Mouse (Mus musculus) midbrain, embryonic 13.5 days (tissue): ENCODE measurements around the gene Grxcr1. TPM values are rescaled to one million over a fixed set of nuclear protein-coding genes. Genes with fewer than 3 reads are reported as not detected.

ENCODE experiments used
- ATAC-seq: fragments of 200-750 bp; cut with Nextera tagmentation; 2 replicates; pipeline ENCODE4 v1.8.0; 2017; ENCODE audit warnings: mild to moderate bottlenecking, moderate TSS enrichment, moderate library complexity
- H3K27ac ChIP-seq: fragments of 300-500 bp; sonication (generic); 2 replicates; pipeline ENCODE4 v1.5.1; 2015; ENCODE audit warnings: inconsistent platforms, mild to moderate bottlenecking, moderate library complexity
- H3K27me3 ChIP-seq: fragments of 300-500 bp; sonication (generic); 2 replicates; pipeline ENCODE4 v1.6.1; 2015; ENCODE audit warnings: mild to moderate bottlenecking, inconsistent platforms
- H3K36me3 ChIP-seq: fragments of 300-500 bp; sonication (generic); 2 replicates; pipeline ENCODE4 v1.6.1; 2015; ENCODE audit warnings: mild to moderate bottlenecking, inconsistent platforms
- H3K4me1 ChIP-seq: fragments of 300-500 bp; sonication (generic); replicated peaks from 2 replicates; pipeline ENCODE4 v1.6.1; 2015; ENCODE audit warnings: inconsistent platforms
- H3K4me2 ChIP-seq: fragments of 300-500 bp; sonication (generic); replicated peaks from 2 replicates; pipeline ENCODE4 v1.6.1; 2015; ENCODE audit warnings: moderate library complexity, mild to moderate bottlenecking, inconsistent platforms
- H3K4me3 ChIP-seq: fragments of 300-500 bp; sonication (generic); replicated peaks from 2 replicates; pipeline ENCODE4 v1.5.1; 2015; ENCODE audit warnings: mild to moderate bottlenecking, inconsistent platforms
- H3K9ac ChIP-seq: fragments of 300-500 bp; sonication (generic); replicated peaks from 2 replicates; pipeline ENCODE4 v1.6.1; 2015; ENCODE audit warnings: mild to moderate bottlenecking, inconsistent platforms
- H3K9me3 ChIP-seq: fragments of 300-500 bp; sonication (generic); 2 replicates; pipeline ENCODE4 v1.6.1; 2016; ENCODE audit warnings: mild to moderate bottlenecking, inconsistent platforms
- WGBS: fragments of 180-500 bp; shearing (Covaris S2); methylation state at CpG from one replicate; pipeline ENCODE4 v1.1.7; 2015; 5-methylcytosine and 5-hydroxymethylcytosine counted together
- polyA plus RNA-seq: library from polyadenylated mRNA; unstranded; fragments of >200 nt; fragmentation: Nextera tagmentation; extraction: Ambion mirVana; gene quantifications from 2 replicates; pipeline ENCODE4 v1.2.1, GENCODE M21; 2015

The Grxcr1 gene
- polyA plus RNA-seq, 1 experiment from 2014 or later: not detected

DNA sequence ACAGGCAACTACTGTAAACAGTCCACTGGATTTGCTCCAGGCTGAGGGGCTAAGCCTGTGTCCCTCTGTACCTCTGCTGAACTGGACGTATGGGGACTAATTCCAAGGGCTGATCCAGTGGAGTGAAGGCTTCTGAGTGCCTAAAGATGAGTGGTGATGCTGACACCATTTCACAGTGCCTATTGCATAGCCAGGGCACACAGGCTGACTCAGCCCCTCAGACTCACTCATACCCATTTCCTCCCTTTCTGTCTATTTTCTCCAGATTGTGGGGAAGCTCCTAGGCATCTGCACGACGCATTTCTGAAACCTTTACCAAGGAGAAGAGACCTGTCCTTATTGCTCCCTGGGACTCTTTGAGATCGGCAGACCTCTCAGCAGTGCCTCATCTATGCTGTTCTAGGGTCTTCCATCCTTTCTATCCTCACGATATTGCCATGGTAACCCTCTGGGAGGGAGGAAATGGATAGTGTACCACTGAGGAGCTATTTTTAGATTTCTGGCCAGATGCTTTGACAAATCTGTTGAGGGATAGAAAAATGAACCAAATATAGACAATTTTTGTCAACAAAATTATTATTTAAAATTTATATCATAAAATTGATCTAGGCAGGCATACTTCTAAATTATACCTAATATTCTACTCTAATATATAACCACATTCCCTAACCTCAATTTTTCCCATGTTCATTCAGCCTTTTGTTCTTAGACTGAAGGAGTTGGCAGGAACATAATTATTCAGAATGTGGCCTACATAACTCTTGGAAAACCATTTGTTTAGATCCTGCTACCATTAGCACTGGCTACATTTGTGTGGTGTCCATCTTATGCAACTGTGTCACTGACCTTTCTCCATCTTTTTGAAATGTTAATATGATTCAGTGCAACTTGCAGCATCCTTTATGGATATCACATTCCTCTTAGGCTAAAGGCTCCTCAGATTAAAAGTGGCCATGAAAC is 66.3 kb downstream of the Grxcr1 start:
- Histone ChIP-seq H3K4me1 (0 out of 2 replicates have a peak, but pooled peaks cover 2% of the 10 kb centered on the region), H3K9me3 (no peaks in the 10 kb centered on the region), H3K9ac (no peak overlapping the region), H3K27me3 (no peaks in the 10 kb centered on the region), H3K27ac (peak overlapping the region; percentile 25; the same call in 1 of the 2 replicates), H3K4me3 (no peak overlapping the region), H3K4me2 (no peak overlapping the region), H3K36me3 (no peaks in the 10 kb centered on the region)
- ATAC-seq: 0 out of 2 replicates have a peak, but pooled peaks have one; percentile 34
- 70% methylated on average over 5 of the region's 5 CpGs for WGBS

DNA sequence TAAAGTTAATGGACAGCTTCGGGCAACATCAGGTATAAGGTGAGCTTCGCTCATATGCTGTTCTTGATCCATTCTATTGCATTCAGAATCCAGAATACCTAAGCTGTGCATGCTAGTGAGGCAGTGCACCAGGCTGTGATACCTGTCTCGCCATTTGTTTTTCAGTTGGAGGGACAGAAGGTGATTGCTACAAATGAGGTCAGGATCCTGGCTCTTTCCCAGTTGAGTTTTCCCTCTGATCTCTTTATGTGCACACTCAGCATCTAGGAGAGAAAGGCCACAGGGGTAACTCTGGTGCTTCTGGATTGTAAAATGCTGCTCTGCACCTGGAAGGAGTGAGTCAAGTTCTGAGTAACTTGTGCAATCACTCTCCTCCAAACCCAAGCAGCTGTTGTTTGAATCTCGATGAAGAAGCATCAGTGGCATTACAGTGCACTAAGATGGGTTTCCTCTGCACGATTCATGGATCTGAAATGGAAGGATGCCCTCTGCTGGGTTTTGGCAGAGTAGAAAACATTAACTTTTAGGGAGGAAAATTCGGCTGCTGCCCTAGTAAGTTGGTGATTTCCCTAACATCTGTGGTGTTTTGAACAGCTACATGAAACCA is 80.9 kb downstream of the Grxcr1 start:
- ATAC-seq: no peak
- WGBS: 67% methylated on average over 6 of the region's 6 CpGs
- H3K36me3 ChIP-seq: no peaks in the 10 kb centered on the region
- H3K4me1 ChIP-seq: no peaks in the 10 kb centered on the region
- H3K9me3 ChIP-seq: no peaks in the 10 kb centered on the region
- no peak overlapping the region for H3K4me2 ChIP-seq
- H3K9ac ChIP-seq: no peak overlapping the region
- H3K4me3 ChIP-seq: no peak overlapping the region
- no peak overlapping the region for H3K27ac ChIP-seq
- no peaks in the 10 kb centered on the region for H3K27me3 ChIP-seq

DNA sequence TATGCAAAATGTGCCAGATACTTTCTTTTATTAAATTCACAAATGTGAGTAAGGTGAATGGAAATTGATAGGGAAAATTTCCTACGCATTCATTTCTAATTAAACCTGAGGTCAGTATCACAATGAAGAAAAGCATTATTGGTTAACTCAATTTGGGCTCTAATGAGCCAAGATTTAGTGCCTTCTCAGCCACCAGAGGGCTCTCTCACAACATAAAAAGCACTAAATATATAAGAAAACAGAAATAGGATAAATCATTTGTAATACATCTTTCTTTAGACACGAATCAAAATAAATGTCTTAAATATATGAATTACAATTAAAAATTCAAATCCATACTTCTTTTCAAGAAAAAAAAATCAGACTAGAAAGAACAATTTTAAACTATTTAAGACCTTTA is 89.2 kb downstream of the Grxcr1 start:
- Histone ChIP-seq H3K4me3 (no peak overlapping the region), H3K36me3 (no peaks in the 10 kb centered on the region), H3K27ac (no peak overlapping the region), H3K4me1 (no peaks in the 10 kb centered on the region), H3K4me2 (no peak overlapping the region), H3K9ac (no peak overlapping the region), H3K9me3 (no peaks in the 10 kb centered on the region), H3K27me3 (no peaks in the 10 kb centered on the region)
- no peak for ATAC-seq
- WGBS: 41% methylated on average over 2 of the region's 2 CpGs

DNA sequence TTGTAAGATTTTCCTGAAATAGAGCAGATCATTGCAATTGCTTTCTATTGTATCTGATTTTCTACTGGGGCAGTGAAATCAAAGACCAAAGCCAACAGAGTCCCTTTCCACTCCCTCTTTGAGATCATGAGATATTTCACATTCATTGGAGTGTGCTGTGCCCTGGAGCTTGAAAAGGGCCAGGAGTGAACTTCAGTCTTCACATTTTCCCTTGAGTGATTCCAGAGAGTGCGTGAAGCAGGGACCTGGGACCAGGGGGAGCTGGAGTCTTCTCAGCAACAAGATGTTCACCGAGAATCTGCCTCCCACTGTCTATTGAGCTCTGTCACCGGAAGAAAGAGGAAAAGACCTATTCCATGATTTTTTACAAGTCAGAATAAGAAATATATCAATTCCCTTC is 91.2 kb downstream of the Grxcr1 start:
- H3K4me1 ChIP-seq: no peaks in the 10 kb centered on the region
- no peaks in the 10 kb centered on the region for H3K27me3 ChIP-seq
- H3K36me3 ChIP-seq: no peaks in the 10 kb centered on the region
- H3K27ac ChIP-seq: no peak overlapping the region
- H3K4me3 ChIP-seq: no peak overlapping the region
- H3K9ac ChIP-seq: no peak overlapping the region
- ATAC-seq: no peak
- H3K4me2 ChIP-seq: no peak overlapping the region
- no peaks in the 10 kb centered on the region for H3K9me3 ChIP-seq
- 65% methylated on average over 3 of the region's 3 CpGs for WGBS

DNA sequence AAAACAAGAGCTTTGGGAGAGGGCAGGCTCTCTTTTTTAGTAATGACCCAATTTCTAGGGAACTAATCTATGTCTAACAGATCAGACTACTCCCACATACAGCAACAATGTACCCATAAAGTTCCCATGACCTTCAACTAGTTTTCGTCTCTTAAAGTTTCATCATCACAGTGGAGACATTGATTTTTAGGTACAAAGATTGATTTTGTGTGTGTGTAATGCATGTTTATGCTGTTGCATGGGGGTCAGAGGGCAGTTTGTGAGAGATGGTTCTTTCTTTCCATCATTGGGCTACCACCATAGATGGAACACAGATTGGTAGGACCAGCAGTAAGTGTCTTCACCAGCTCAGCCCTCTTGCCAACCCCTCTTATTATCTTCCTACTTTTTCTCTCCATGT is 93.8 kb downstream of the Grxcr1 start:
- H3K4me1 ChIP-seq: no peaks in the 10 kb centered on the region
- H3K27me3 ChIP-seq: no peaks in the 10 kb centered on the region
- no peak overlapping the region for H3K4me2 ChIP-seq
- no peaks in the 10 kb centered on the region for H3K9me3 ChIP-seq
- H3K27ac ChIP-seq: no peak overlapping the region
- no peaks in the 10 kb centered on the region for H3K36me3 ChIP-seq
- 97% methylated on average over 1 of the region's 1 CpGs for WGBS
- H3K4me3 ChIP-seq: no peak overlapping the region
- no peak overlapping the region for H3K9ac ChIP-seq
- ATAC-seq: no peak

DNA sequence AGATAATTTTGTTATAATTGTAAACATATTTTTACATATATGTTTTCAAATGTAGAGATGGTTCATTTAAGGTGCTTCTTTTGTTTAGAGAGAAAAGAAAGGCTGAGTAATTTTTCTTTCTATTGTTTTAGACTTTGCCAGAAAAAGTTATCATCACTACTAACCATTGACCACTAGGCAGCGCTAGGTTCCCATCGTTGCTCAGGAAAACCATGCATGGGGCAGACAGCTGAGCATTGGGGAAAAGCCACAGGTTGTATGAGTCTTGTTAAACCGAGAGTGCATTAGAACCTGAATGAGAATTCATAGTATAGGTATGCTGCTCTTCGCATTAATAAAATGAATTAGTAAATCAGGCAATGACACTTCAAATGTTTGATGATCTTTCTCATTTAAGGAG is 96.8 kb downstream of the Grxcr1 start:
- Histone ChIP-seq H3K4me2 (no peak overlapping the region), H3K36me3 (no peaks in the 10 kb centered on the region), H3K27ac (no peak overlapping the region), H3K27me3 (no peaks in the 10 kb centered on the region), H3K9me3 (no peaks in the 10 kb centered on the region), H3K9ac (no peak overlapping the region), H3K4me3 (no peak overlapping the region), H3K4me1 (no peaks in the 10 kb centered on the region)
- WGBS: 12% methylated on average over 4 of the region's 4 CpGs
- no peak for ATAC-seq

DNA sequence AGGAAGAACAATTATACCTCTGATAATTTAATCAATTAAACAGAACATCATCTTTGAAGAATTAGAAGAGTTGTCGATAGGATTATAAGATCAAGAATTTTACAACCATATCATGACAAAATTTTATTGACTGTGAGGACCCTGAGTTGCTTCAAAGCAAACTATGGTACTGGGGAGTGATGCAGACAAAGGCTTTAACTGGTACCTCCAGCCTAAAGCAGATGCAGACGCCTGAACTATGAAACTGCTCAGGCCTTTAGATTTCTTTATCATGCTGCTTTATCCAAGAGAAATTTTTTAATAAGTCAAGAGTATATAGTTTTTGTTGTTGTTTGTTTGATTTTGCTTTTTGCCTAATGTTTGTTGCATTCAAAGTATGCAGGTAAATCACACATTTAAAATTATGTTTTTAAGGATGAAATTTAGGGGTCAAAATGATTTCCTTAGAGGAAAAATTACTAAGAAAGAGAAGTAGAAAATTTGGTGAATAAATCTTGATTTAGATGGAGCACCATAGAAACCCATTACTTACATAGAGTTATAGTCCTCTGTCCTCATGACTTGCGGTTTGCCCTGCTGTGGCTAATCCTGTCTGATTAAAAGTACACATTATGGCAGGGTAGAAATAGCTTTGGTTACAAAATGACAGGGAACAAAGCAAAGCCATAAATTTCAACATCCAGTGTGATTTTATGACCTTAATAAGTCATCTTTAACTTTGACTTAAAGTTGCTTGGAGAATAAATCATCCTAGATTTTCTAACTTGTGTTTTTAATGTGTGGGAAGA is 97.4 kb downstream of the Grxcr1 start:
- H3K27me3 ChIP-seq: no peaks in the 10 kb centered on the region
- WGBS: 76% methylated on average over 3 of the region's 3 CpGs
- ATAC-seq: no peak
- no peaks in the 10 kb centered on the region for H3K36me3 ChIP-seq
- no peak overlapping the region for H3K4me3 ChIP-seq
- no peaks in the 10 kb centered on the region for H3K4me1 ChIP-seq
- H3K9me3 ChIP-seq: no peaks in the 10 kb centered on the region
- no peak overlapping the region for H3K27ac ChIP-seq
- no peak overlapping the region for H3K4me2 ChIP-seq
- H3K9ac ChIP-seq: no peak overlapping the region

DNA sequence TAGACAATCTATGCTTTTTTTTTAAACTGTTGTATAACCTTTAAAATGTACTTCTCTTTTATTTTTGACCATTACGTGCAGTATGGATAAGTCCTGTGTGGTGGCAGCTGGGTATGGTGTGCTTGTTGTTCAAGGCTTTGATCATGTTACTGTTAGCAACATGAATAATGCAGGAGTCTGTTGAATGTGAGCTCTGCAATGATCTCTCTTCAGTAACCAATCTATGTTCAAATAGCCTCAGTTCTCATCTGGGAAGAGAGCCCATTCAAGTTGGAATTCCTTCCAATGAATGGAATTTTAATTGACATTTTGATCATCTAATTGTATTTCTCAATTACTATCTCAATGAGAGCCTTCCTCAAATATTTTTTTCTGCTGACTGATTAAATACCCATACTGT is 115.2 kb downstream of the Grxcr1 start:
- peak; percentile 80 for ATAC-seq
- Histone ChIP-seq H3K4me3 (no peak overlapping the region), H3K4me1 (no peaks in the 10 kb centered on the region), H3K9ac (no peak overlapping the region), H3K4me2 (no peak overlapping the region), H3K27me3 (no peaks in the 10 kb centered on the region), H3K27ac (no peak overlapping the region), H3K9me3 (no peaks in the 10 kb centered on the region; the same call in 1 of the 2 replicates), H3K36me3 (no peaks in the 10 kb centered on the region)
- 31% methylated on average over 1 of the region's 1 CpGs for WGBS

DNA sequence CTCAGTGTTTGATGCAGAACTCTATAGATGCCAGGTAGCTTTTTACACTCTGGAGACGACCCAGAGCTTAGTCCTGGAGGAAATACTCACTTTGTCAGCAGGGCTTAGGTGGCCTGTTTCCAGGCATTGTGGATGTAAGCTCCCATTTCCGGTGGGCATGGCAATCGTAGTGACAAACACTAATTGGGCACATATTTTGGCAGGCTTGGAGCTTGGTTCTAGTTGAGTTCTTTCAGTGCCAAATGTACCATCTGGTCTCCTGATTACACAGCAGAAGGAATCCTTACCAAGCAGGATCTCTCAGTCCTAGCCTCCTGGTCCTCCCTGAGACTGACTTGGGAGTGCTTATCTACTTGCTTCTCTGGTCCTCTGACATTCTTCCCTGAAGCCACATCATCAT is 118.3 kb downstream of the Grxcr1 start:
- ATAC-seq: no peak
- H3K9ac ChIP-seq: no peak overlapping the region
- WGBS: 74% methylated on average over 3 of the region's 3 CpGs

DNA sequence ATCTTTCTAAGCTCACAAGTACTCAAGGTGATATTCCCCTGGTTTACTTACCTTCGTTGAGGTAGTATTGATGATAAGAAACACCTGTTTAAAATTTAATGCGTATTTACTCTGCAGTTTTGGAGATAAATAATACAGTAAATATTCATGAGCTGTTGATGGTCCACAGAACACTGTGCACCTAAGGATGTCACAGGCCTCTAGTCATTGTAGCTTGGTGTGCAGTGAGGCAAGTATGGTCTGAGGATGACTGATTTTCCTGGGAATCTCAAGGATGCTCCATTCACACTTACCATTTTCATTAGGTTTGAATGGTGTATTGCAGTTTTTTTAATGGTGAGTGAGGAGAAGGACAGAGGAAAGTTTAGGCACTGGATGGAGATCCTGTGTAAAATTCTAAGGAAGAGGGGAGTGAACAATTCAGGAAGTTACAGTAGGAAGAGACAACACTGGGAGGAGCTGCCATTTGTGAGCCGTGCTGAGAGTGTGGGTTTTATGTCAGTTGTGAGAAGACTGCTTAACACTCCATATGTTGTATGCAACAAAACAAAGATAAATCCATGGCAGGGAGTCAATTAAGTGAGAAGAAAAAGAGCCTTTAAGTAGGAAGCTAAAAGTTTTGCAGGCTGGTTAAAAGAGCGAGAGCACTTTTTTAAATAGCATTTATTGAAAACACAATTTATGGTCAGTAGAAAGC is 118.9 kb downstream of the Grxcr1 start:
- no peak for ATAC-seq
- Histone ChIP-seq H3K4me3 (no peak overlapping the region), H3K4me1 (no peaks in the 10 kb centered on the region), H3K4me2 (no peak overlapping the region), H3K9ac (no peak overlapping the region), H3K27me3 (no peaks in the 10 kb centered on the region), H3K36me3 (no peaks in the 10 kb centered on the region), H3K27ac (no peak overlapping the region), H3K9me3 (no peaks in the 10 kb centered on the region; the same call in 1 of the 2 replicates)
- 89% methylated on average over 4 of the region's 4 CpGs for WGBS

More for the DNA sequence above, 118.3 kb downstream of the Grxcr1 start:
- H3K4me1 ChIP-seq: no peaks in the 10 kb centered on the region
- no peak overlapping the region for H3K27ac ChIP-seq
- no peaks in the 10 kb centered on the region for H3K27me3 ChIP-seq
- H3K4me3 ChIP-seq: no peak overlapping the region
- H3K9me3 ChIP-seq: no peaks in the 10 kb centered on the region; the same call in 1 of the 2 replicates
- no peaks in the 10 kb centered on the region for H3K36me3 ChIP-seq
- no peak overlapping the region for H3K4me2 ChIP-seq

DNA sequence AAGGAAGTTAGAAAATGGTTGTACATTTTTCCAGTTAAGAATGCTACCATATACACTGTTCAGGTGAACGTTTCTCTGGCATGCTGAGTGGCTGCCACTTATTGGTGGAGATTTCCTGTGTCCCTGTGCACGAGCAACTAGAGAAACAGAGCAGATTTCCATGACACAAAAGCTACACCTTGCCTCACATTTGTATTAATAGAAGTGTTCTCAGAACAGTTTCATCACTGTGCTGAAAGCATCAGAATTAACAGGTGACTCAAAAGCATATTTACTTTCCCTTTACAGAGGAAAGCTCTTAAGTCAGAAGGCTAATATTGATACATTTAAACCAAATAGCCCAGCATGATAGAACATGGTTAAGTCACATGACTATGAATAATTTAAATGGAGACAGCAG is 130.9 kb downstream of the Grxcr1 start:
- no peak for ATAC-seq
- no peak overlapping the region for H3K9ac ChIP-seq
- H3K36me3 ChIP-seq: no peaks in the 10 kb centered on the region
- H3K27ac ChIP-seq: no peak overlapping the region
- no peaks in the 10 kb centered on the region for H3K9me3 ChIP-seq
- no peaks in the 10 kb centered on the region for H3K27me3 ChIP-seq
- H3K4me1 ChIP-seq: no peaks in the 10 kb centered on the region
- no peak overlapping the region for H3K4me3 ChIP-seq
- WGBS: 69% methylated on average over 2 of the region's 2 CpGs
- H3K4me2 ChIP-seq: no peak overlapping the region
